Mouse (Mus musculus) olfactory bulb, adult 2 months (tissue): Measurements from ENCODE around the gene Anxa4.

Experiments
- CTCF ChIP-seq: fragments of 200-500 bp; IDR thresholded peaks from 2 replicates; pipeline ENCODE4 v1.5.1; 2012; ENCODE audit warnings: low read depth, mild to moderate bottlenecking, low read length, moderate library complexity; ENCODE audit not compliant: insufficient read depth
- POLR2A ChIP-seq: fragments of 200-500 bp; IDR thresholded peaks from 2 replicates; pipeline ENCODE4 v1.6.1; 2012; ENCODE audit warnings: mild to moderate bottlenecking, low read depth, low read length, moderate library complexity; ENCODE audit not compliant: insufficient read depth

- TF ChIP-seq CTCF (no peak), POLR2A (no peak)
These were observed 27.7 kb downstream of the Anxa4 start for GRCm38 (mm10) chr6:86765637-86766059.
